Comparison of ENCODE assay signal across 10 mouse cellular contexts in genomic region chr10:80766161-80766815, GRCm38 (mm10). TPM values are rescaled to one million over a fixed set of nuclear protein-coding genes. Genes with fewer than 3 reads are reported as not detected.
A peak's percentile ranks its signal among the peaks of the same experiment; 100 is the strongest.
DNase-seq lines count a peak whose midpoint lies in the region; ATAC-seq and TF ChIP-seq lines count a peak whose summit lies in the region.
"Had no signal": no experiment of that assay in that cellular context is flagged by ENCODE, and none has a peak within 500 bp of the region (broad histone marks: within the 10 kb centered on the region; RNA-seq: fewer than 3 reads in every experiment).

No protein-coding gene starts in this region.

- WGBS in liver, embryonic 14.5 days (ENCODE audit: insufficient replicate concordance) = 80% methylated on average over 10 of the region's 10 CpGs
- 83% methylated on average over 10 of the region's 10 CpGs for WGBS in liver, embryonic 11.5 days
- WGBS in limb, embryonic 15.5 days = 73% methylated on average over 10 of the region's 10 CpGs

- H3K4me3 ChIP-seq in liver, embryonic 14.5 days (ENCODE audit: insufficient read depth in 1 of 2, low read depth in 2 of 2, low read length in 2 of 2) = no peak overlapping the region
- no peak overlapping the region for H3K4me3 ChIP-seq in liver, embryonic 11.5 days (ENCODE audit: low read depth, low read length)
- no peak overlapping the region for H3K4me3 ChIP-seq in limb, embryonic 15.5 days
- H3K4me3 ChIP-seq: hindbrain, embryonic 12.5 days; myocyte had no signal

- peaks cover 0 to 7% of the 10 kb centered on the region in 2 experiments; a peak in 1 of 4 replicates for H3K4me1 ChIP-seq in liver, embryonic 14.5 days (replicated peaks; ENCODE audit: control insufficient read depth in 2 of 2, insufficient read depth in 2 of 2, low read length in 1 of 2)
- peaks cover 9% of the 10 kb centered on the region for H3K4me1 ChIP-seq in liver, embryonic 11.5 days (replicated peaks; ENCODE audit: control insufficient read depth, insufficient read depth, low read length)
- peaks cover 8% of the 10 kb centered on the region; the same call in 1 of the 2 replicates for H3K4me1 ChIP-seq in limb, embryonic 15.5 days

- TF ChIP-seq CTCF in liver, embryonic 14.5 days (IDR thresholded peaks at IDR 0.05; ENCODE audit: low read depth) = no peak

- TF ChIP-seq EP300 in liver, embryonic 14.5 days (IDR thresholded peaks at IDR 0.05; ENCODE audit: low read depth) = no peak

- ATAC-seq in liver, embryonic 14.5 days (ENCODE audit: insufficient read depth) = peak; percentile 6; the same call in 1 of the 2 replicates
- ATAC-seq in liver, embryonic 11.5 days (replicated peaks; ENCODE audit: low FRiP score) = no peak
- ATAC-seq in limb, embryonic 15.5 days (ENCODE audit: insufficient number of reproducible peaks, low FRiP score, low TSS enrichment, low read depth) = no peak
- no peak for ATAC-seq in megakaryocyte, adult 5-6 weeks (ENCODE audit: poor library complexity, severe bottlenecking)

- no peaks in the 10 kb centered on the region for H3K9me3 ChIP-seq in liver, embryonic 14.5 days (ENCODE audit: control insufficient read depth, low read length)
- H3K9me3 ChIP-seq in liver, embryonic 11.5 days (ENCODE audit: control insufficient read depth, low read length) = no peaks in the 10 kb centered on the region
- no peaks in the 10 kb centered on the region for H3K9me3 ChIP-seq in limb, embryonic 15.5 days
- H3K9me3 ChIP-seq: hindbrain, embryonic 12.5 days had no signal

- H3K27ac ChIP-seq in liver, embryonic 14.5 days = no peak overlapping the region
- H3K27ac ChIP-seq in liver, embryonic 11.5 days (ENCODE audit: low read depth, low read length) = no peak overlapping the region
- H3K27ac ChIP-seq in limb, embryonic 15.5 days = peak overlapping the region; percentile 43
- H3K27ac ChIP-seq: hindbrain, embryonic 12.5 days had no signal

- no peak for DNase-seq in liver, embryonic 14.5 days (ENCODE audit: low read depth in 3 of 3, low spot score in 3 of 3)
- no peak for DNase-seq in liver, embryonic 11.5 days (ENCODE audit: low spot score)
- DNase-seq in kidney, adult 11 months = peak; percentile 66
- DNase-seq in yolk sac, embryonic 10.5 days (ENCODE audit: low spot score) = peak; percentile 55
- DNase-seq in T-cell, adult 2 months (ENCODE audit: low spot score) = no peak
- DNase-seq: thymus, postnatal 14 days had no signal

- H3K36me3 ChIP-seq in liver, embryonic 14.5 days (replicated peaks; ENCODE audit: control insufficient read depth, insufficient read depth, low read depth) = peaks cover 44% of the 10 kb centered on the region
- peaks cover 44% of the 10 kb centered on the region for H3K36me3 ChIP-seq in liver, embryonic 11.5 days (ENCODE audit: control insufficient read depth, insufficient read depth, low read length)
- peaks cover 64% of the 10 kb centered on the region for H3K36me3 ChIP-seq in limb, embryonic 15.5 days

- no peaks in the 10 kb centered on the region for H3K27me3 ChIP-seq in liver, embryonic 14.5 days (ENCODE audit: control insufficient read depth, insufficient read depth, low read length)
- H3K27me3 ChIP-seq in liver, embryonic 11.5 days (replicated peaks; ENCODE audit: control insufficient read depth, insufficient read depth, low read length) = no peaks in the 10 kb centered on the region
- no peaks in the 10 kb centered on the region for H3K27me3 ChIP-seq in limb, embryonic 15.5 days
- H3K27me3 ChIP-seq: hindbrain, embryonic 12.5 days had no signal

- H3K9ac ChIP-seq in liver, embryonic 14.5 days (replicated peaks) = no peak overlapping the region
- no peak overlapping the region for H3K9ac ChIP-seq in liver, embryonic 11.5 days (ENCODE audit: low read depth, low read length)
- H3K9ac ChIP-seq in limb, embryonic 15.5 days = no peak overlapping the region
- H3K9ac ChIP-seq: hindbrain, embryonic 12.5 days had no signal

- H3K4me2 ChIP-seq in liver, embryonic 14.5 days (ENCODE audit: low read depth) = no peak overlapping the region
- H3K4me2 ChIP-seq in liver, embryonic 11.5 days = no peak overlapping the region
- no peak overlapping the region for H3K4me2 ChIP-seq in limb, embryonic 15.5 days
- H3K4me2 ChIP-seq: hindbrain, embryonic 12.5 days had no signal

RNA-seq across cellular contexts. Expression of gene Dot1l, which starts 11.3 kb away (rescaled TPM):
- 11.5 and 11.6 TPM in 2 replicates for polyA plus RNA-seq in liver, embryonic 14.5 days (2012; rRNA removed)
- polyA plus RNA-seq in liver, embryonic 14.5 days (2014; fragmentation: Nextera tagmentation; extraction: Ambion mirVana) = 7.1 and 8.3 TPM in 2 replicates
- 23.9 and 28.2 TPM in 2 replicates for polyA plus RNA-seq in liver, embryonic 11.5 days (2014; fragmentation: Nextera tagmentation; extraction: Ambion mirVana)
- 14.2 and 15.3 TPM in 2 replicates for polyA plus RNA-seq in limb, embryonic 15.5 days (2015; fragmentation: Nextera tagmentation; extraction: Ambion mirVana)
- total RNA-seq in megakaryocyte, adult 5-6 weeks (2015) = 19.5 and 23.0 TPM in 2 replicates
- total RNA-seq in megakaryocyte, adult 5-6 weeks (2017) = 6.9 and 9.8 TPM in 2 replicates

RNA-seq across cellular contexts. Expression of gene Ap3d1, which starts 24.2 kb away (rescaled TPM):
- 24.5 and 26.2 TPM in 2 replicates for polyA plus RNA-seq in liver, embryonic 14.5 days (2012; rRNA removed)
- polyA plus RNA-seq in liver, embryonic 14.5 days (2014; fragmentation: Nextera tagmentation; extraction: Ambion mirVana) = 20.1 and 22.4 TPM in 2 replicates
- 53.1 and 53.2 TPM in 2 replicates for polyA plus RNA-seq in liver, embryonic 11.5 days (2014; fragmentation: Nextera tagmentation; extraction: Ambion mirVana)
- polyA plus RNA-seq in limb, embryonic 15.5 days (2015; fragmentation: Nextera tagmentation; extraction: Ambion mirVana) = 72.3 and 75.0 TPM in 2 replicates
- total RNA-seq in megakaryocyte, adult 5-6 weeks (2015) = 42.6 and 52.4 TPM in 2 replicates
- 48.6 and 62.0 TPM in 2 replicates for total RNA-seq in megakaryocyte, adult 5-6 weeks (2017)

RNA-seq across cellular contexts. Expression of gene Sf3a2, which starts 31.7 kb away (rescaled TPM):
- 26.1 and 35.6 TPM in 2 replicates for polyA plus RNA-seq in liver, embryonic 14.5 days (2012; rRNA removed)
- polyA plus RNA-seq in liver, embryonic 14.5 days (2014; fragmentation: Nextera tagmentation; extraction: Ambion mirVana) = 36.1 and 40.7 TPM in 2 replicates
- polyA plus RNA-seq in liver, embryonic 11.5 days (2014; fragmentation: Nextera tagmentation; extraction: Ambion mirVana) = 116 and 121 TPM in 2 replicates
- 59.0 and 71.7 TPM in 2 replicates for polyA plus RNA-seq in limb, embryonic 15.5 days (2015; fragmentation: Nextera tagmentation; extraction: Ambion mirVana)
- 45.8 and 46.6 TPM in 2 replicates for total RNA-seq in megakaryocyte, adult 5-6 weeks (2015)
- total RNA-seq in megakaryocyte, adult 5-6 weeks (2017) = 13.1 and 20.4 TPM in 2 replicates

RNA-seq across cellular contexts. Expression of gene Plekhj1, which starts 32.1 kb away (rescaled TPM):
- 46.7 and 50.8 TPM in 2 replicates for polyA plus RNA-seq in liver, embryonic 14.5 days (2012; rRNA removed)
- polyA plus RNA-seq in liver, embryonic 14.5 days (2014; fragmentation: Nextera tagmentation; extraction: Ambion mirVana) = 77.0 and 85.0 TPM in 2 replicates
- 178 and 188 TPM in 2 replicates for polyA plus RNA-seq in liver, embryonic 11.5 days (2014; fragmentation: Nextera tagmentation; extraction: Ambion mirVana)
- 119 and 124 TPM in 2 replicates for polyA plus RNA-seq in limb, embryonic 15.5 days (2015; fragmentation: Nextera tagmentation; extraction: Ambion mirVana)
- 82.4 and 84.3 TPM in 2 replicates for total RNA-seq in megakaryocyte, adult 5-6 weeks (2015)
- total RNA-seq in megakaryocyte, adult 5-6 weeks (2017) = 35.5 and 43.5 TPM in 2 replicates

RNA-seq across cellular contexts. Expression of gene Amh, which starts 38.8 kb away (rescaled TPM):
- polyA plus RNA-seq in liver, embryonic 14.5 days (2012; rRNA removed) = 0.31 and 0.36 TPM in 2 replicates
- polyA plus RNA-seq in liver, embryonic 14.5 days (2014; fragmentation: Nextera tagmentation; extraction: Ambion mirVana) = 0.08 TPM in 1 of 2 replicates, not detected in the other
- polyA plus RNA-seq in liver, embryonic 11.5 days (2014; fragmentation: Nextera tagmentation; extraction: Ambion mirVana) = 0.14 TPM in 1 of 2 replicates, not detected in the other
- not detected in 2 replicates for polyA plus RNA-seq in limb, embryonic 15.5 days (2015; fragmentation: Nextera tagmentation; extraction: Ambion mirVana)
- total RNA-seq in megakaryocyte, adult 5-6 weeks (2015) = not detected in 2 replicates
- not detected in 2 replicates for total RNA-seq in megakaryocyte, adult 5-6 weeks (2017)
- polyA plus RNA-seq: hindbrain, embryonic 12.5 days had no signal

Comparison
In these comparisons a context has a peak if more than half of its experiments do, and no peak if none do; other contexts are left out.
1. DNase-seq: peak in kidney, adult 11 months (single experiment) and yolk sac, embryonic 10.5 days (single experiment); none in liver, embryonic 14.5 days (0 of 3), liver, embryonic 11.5 days (single experiment) and T-cell, adult 2 months (single experiment).